Mouse (Mus musculus): ENCODE measurements around the gene Ugt1a8.

Ugt1a8 gene

GRCm38 (mm10) chr1:88261706-88262105 is 174.1 kb downstream of the Ugt1a8 start:
- DNase-seq, result no peak

- DNase-seq, result peak; percentile 63 to 72
These were observed 174.6 kb downstream of the Ugt1a8 start for GRCm38 (mm10) chr1:88262255-88262654.

GRCm38 (mm10) chr1:88262961-88263360 is 175.3 kb downstream of the Ugt1a8 start:
- no peak for DNase-seq

- DNase-seq, result no peak
These were observed 176.2 kb downstream of the Ugt1a8 start for GRCm38 (mm10) chr1:88263778-88264177.

GRCm38 (mm10) chr1:88264237-88264868 is 176.7 kb downstream of the Ugt1a8 start:
- no peak for DNase-seq

GRCm38 (mm10) chr1:88264869-88265240 is 177.2 kb downstream of the Ugt1a8 start:
- peak in 1 of 2 experiments; percentile 56 for DNase-seq

- DNase-seq, result no peak
These were observed 178.5 kb downstream of the Ugt1a8 start for GRCm38 (mm10) chr1:88266123-88266522.

GRCm38 (mm10) chr1:88267489-88267888 is 179.9 kb downstream of the Ugt1a8 start:
- no peak for DNase-seq

GRCm38 (mm10) chr1:88268070-88268469 is 180.5 kb downstream of the Ugt1a8 start:
- DNase-seq, result no peak
